Mouse (Mus musculus) kidney, adult 2 months (tissue): ENCODE results near the gene Cyp3a57. TPM values are rescaled to one million over a fixed set of nuclear protein-coding genes. Genes with fewer than 3 reads are reported as not detected.
"Not testable (repeated sequence)": the region's sequence is repeated elsewhere in the genome, so short reads cannot be mapped to it uniquely, and the experiment has no call there.

Experiments used
- DNase-seq: peaks from one replicate; pipeline ENCODE4 v3.0.0; 2021
- H3K27ac ChIP-seq: fragments of 200-500 bp; 2 replicates; pipeline ENCODE4 v1.5.1; 2012; ENCODE audit warnings: low read depth, low read length, control low read depth, inconsistent platforms; ENCODE audit not compliant: insufficient read depth
- H3K27me3 ChIP-seq: fragments of 200-500 bp; replicated peaks from 2 replicates; pipeline ENCODE4 v1.6.1; 2012; ENCODE audit warnings: mild to moderate bottlenecking, moderate library complexity, low read length, inconsistent platforms; ENCODE audit not compliant: control insufficient read depth, insufficient read depth
- H3K36me3 ChIP-seq: fragments of 200-500 bp; 2 replicates; pipeline ENCODE4 v1.6.1; 2012; ENCODE audit warnings: mild to moderate bottlenecking, moderate library complexity, low read length, inconsistent platforms; ENCODE audit not compliant: control insufficient read depth, insufficient read depth
- H3K4me1 ChIP-seq: fragments of 200-500 bp; 2 replicates; pipeline ENCODE4 v1.6.1; 2011; ENCODE audit warnings: low read length; ENCODE audit not compliant: control insufficient read depth, insufficient read depth
- H3K4me3 ChIP-seq: fragments of 200-500 bp; 2 replicates; pipeline ENCODE4 v1.5.1; 2011; ENCODE audit warnings: mild to moderate bottlenecking, low read depth, low read length, control low read depth; ENCODE audit not compliant: insufficient read depth
- CTCF ChIP-seq: fragments of 200-500 bp; conservative IDR thresholded peaks from 2 replicates; pipeline ENCODE4 v1.5.1; 2011; ENCODE audit warnings: low read depth, mild to moderate bottlenecking, control low read depth, low read length, moderate library complexity, mixed read lengths; ENCODE audit not compliant: insufficient read depth, insufficient read length
- POLR2A ChIP-seq: fragments of 200-500 bp; IDR thresholded peaks from one replicate; pipeline ENCODE4 v1.6.1; 2011; ENCODE audit warnings: low read depth, low read length, control low read depth
- WGBS: fragments of 180-500 bp; shearing (Covaris S2); methylation state at CpG from one replicate; pipeline ENCODE4 v1.1.7; 2018; 5-methylcytosine and 5-hydroxymethylcytosine counted together
- polyA plus RNA-seq: library from polyadenylated mRNA; depleted of rRNA; stranded (reverse); fragments of >200 nt; gene quantifications from 2 replicates; pipeline ENCODE4 v1.2.3, GENCODE M21; 2012; rRNA removed

Cyp3a57 gene
- polyA plus RNA-seq, 1 experiment, result not detected

DNA sequence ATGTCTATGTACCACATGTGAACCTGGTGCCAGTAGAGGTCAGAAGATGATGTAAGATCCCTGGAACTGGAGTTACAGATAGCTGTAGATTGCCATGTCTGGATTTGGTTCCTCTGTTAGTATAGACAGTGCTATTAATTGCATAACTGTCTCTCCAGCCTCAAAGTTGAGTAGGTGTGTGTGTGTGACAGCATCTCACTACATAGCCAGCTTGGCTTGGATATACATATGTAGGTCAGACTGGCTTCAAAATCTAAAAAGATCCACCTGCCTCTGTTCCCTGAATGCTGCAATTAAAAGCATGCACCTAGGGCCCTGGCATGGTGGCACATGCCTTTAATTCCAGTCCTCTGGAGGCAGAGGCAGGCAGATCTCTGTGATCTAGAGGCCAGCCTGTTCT, 4.6 kb downstream of the Cyp3a57 start:
- TF ChIP-seq POLR2A (no peak), CTCF (no peak)
- no peak overlapping the region for H3K27ac ChIP-seq
- H3K27me3 ChIP-seq, result no peaks in the 10 kb centered on the region
- no peak overlapping the region for H3K4me3 ChIP-seq
- H3K36me3 ChIP-seq, result no peaks in the 10 kb centered on the region
- no peaks in the 10 kb centered on the region for H3K4me1 ChIP-seq
- no peak for DNase-seq

DNA sequence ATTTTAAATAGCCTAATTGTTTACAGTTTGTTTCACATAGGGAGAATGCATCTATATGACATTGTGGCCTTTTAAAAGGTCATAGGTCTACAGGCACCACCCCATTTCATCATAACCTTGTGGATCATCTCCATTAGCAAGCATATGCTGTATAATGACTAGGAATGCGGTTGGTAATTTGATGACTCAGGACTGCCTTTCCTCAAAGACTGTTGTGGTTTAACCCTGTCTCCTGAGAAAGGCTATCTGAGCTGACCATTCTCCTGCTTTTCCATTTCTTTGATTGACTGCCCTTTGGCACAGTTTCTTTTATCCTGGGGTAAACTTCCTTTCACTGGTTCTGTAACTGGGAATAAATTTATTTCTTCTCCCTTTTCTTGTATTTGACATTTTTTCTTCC, 8.0 kb downstream of the Cyp3a57 start:
- H3K36me3 ChIP-seq, result no peaks in the 10 kb centered on the region
- H3K4me3 ChIP-seq, result no peak overlapping the region
- H3K27me3 ChIP-seq, result no peaks in the 10 kb centered on the region
- H3K27ac ChIP-seq, result no peak overlapping the region
- no peak for DNase-seq
- TF ChIP-seq CTCF (no peak), POLR2A (no peak)
- no peaks in the 10 kb centered on the region for H3K4me1 ChIP-seq
- 79% methylated on average over 1 of the region's 1 CpGs for WGBS

DNA sequence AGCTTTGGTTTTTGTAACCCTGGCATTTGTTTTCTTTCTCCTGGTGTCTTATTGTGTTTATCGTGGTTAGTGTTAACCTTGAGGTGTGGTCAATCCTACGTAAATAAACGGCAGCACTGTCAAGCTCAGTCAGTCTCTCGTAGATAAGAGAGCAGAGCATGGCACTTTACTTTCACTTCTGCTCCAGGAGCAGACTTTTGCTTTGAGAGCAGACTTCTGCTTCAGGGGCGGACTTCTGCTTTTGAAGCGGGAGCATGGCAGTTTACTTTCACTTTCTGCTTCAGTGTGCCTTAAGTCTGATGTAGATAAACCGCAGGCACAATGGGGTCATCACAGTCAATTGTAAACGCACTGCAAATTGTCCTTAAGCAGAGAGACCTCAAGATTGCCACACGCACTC, 70.3 kb downstream of the Cyp3a57 start:
- H3K27ac ChIP-seq, H3K4me1 ChIP-seq, H3K36me3 ChIP-seq, H3K4me3 ChIP-seq, H3K27me3 ChIP-seq, DNase-seq: not testable (repeated sequence)
- WGBS, result 84% methylated on average over 9 of the region's 9 CpGs

DNA sequence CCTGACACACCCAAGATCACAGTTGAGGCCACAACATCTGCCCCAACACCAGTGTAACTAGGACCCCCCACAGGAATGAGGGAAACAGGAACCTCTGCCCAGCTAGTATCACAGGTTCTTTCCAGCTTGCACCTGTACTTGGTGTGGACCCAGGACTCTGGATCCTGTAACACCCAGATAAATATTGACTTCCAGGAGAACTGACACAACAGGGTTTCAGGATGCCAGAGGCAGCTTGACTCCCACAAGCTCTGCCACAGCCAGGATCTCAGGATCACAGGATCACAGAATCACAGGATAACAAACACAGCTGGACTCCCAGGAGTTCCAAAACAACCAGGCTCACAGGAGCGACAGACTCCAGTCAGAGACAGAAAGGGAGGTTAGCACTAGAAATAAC, 77.2 kb downstream of the Cyp3a57 start:
- Histone ChIP-seq H3K4me3 (no peak overlapping the region), H3K27me3 (no peaks in the 10 kb centered on the region), H3K36me3 (no peaks in the 10 kb centered on the region), H3K4me1 (no peaks in the 10 kb centered on the region), H3K27ac (no peak overlapping the region)
- WGBS, result 60% methylated on average over 1 of the region's 1 CpGs
- TF ChIP-seq POLR2A (no peak), CTCF (no peak)
- DNase-seq, result no peak

DNA sequence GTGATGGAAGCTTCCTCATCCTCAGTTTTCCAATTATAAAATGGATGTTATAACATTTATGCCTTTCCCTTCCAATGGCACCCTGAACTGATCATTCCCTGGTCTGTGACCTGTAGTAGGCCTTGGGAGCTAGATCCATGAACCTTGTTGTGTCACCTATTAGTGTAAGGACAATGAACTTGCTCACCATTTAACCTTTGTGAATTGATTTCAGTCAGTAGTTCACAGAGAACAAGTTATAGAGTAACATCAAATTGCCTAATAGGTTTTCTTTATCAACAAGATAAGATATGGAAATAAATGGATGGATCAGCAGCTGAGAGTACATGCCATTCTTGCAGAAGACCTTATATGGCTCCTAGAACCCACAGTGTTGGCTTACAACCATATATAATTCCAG, 85.9 kb downstream of the Cyp3a57 start:
- DNase-seq, result no peak
- Histone ChIP-seq H3K27ac (no peak overlapping the region), H3K27me3 (no peaks in the 10 kb centered on the region)

DNA sequence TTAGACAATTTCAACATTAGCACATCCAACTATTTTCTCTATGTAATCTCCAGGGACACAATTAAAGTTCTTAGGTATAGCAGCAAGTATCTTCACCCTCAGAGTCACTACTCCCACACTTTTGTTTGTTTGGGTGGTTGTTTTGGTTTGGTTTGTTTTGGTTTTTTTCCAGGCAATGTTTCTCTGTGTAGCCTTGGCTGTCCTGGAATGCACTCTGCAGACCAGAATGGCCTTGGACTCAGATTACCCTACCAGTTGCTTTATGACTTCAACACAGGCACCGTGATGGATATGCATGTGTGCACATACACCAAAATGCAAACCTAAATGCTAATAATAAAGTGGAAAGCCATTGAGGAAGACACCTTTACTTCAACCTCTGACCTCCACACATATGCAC, 88.6 kb downstream of the Cyp3a57 start:
- DNase-seq, result no peak

More for the DNA sequence above, 85.9 kb downstream of the Cyp3a57 start:
- no peaks in the 10 kb centered on the region for H3K4me1 ChIP-seq
- H3K4me3 ChIP-seq, result no peak overlapping the region
- H3K36me3 ChIP-seq, result no peaks in the 10 kb centered on the region
- TF ChIP-seq CTCF (no peak), POLR2A (no peak)

More for the DNA sequence above, 88.6 kb downstream of the Cyp3a57 start:
- Histone ChIP-seq H3K27me3 (no peaks in the 10 kb centered on the region), H3K36me3 (no peaks in the 10 kb centered on the region), H3K4me1 (no peaks in the 10 kb centered on the region), H3K27ac (no peak overlapping the region), H3K4me3 (no peak overlapping the region)
- TF ChIP-seq CTCF (no peak), POLR2A (no peak)
- WGBS, result 71% methylated on average over 1 of the region's 1 CpGs

Other genes starting within 250 kb of the Cyp3a57 start
- 184 and 193 TPM in 2 replicates for gene Arpc1b, start 231.1 kb upstream of the Cyp3a57 start, polyA plus RNA-seq
- 20.1 and 25.6 TPM in 2 replicates for gene Pdap1, start 205.0 kb upstream of the Cyp3a57 start, polyA plus RNA-seq
- 71.5 and 84.1 TPM in 2 replicates for gene Bud31, start 204.9 kb upstream of the Cyp3a57 start, polyA plus RNA-seq
- 15.3 and 16.5 TPM in 2 replicates for gene Ptcd1, start 178.2 kb upstream of the Cyp3a57 start, polyA plus RNA-seq
- gene Cpsf4, start 178.1 kb upstream of the Cyp3a57 start, polyA plus RNA-seq, result 19.2 and 19.9 TPM in 2 replicates
- 346 and 489 TPM in 2 replicates for gene Atp5j2, start 153.2 kb upstream of the Cyp3a57 start, polyA plus RNA-seq
- 3.8 and 3.9 TPM in 2 replicates for gene Zkscan14, start 143.4 kb upstream of the Cyp3a57 start, polyA plus RNA-seq
- gene Zkscan5, start 140.7 kb upstream of the Cyp3a57 start, polyA plus RNA-seq, result 5.8 and 6.2 TPM in 2 replicates
- gene Zfp655, start 113.6 kb upstream of the Cyp3a57 start, polyA plus RNA-seq, result 15.5 and 18.4 TPM in 2 replicates
- 11.0 and 12.5 TPM in 2 replicates for gene Zscan25, start 64.8 kb upstream of the Cyp3a57 start, polyA plus RNA-seq
- gene Cyp3a16, start 124.4 kb downstream of the Cyp3a57 start, polyA plus RNA-seq, result not detected in 2 replicates
- not detected in 2 replicates for gene Cyp3a41b, start 239.5 kb downstream of the Cyp3a57 start, polyA plus RNA-seq